Mouse (Mus musculus): ENCODE measurements around the gene 1700016H13Rik.

DNA sequence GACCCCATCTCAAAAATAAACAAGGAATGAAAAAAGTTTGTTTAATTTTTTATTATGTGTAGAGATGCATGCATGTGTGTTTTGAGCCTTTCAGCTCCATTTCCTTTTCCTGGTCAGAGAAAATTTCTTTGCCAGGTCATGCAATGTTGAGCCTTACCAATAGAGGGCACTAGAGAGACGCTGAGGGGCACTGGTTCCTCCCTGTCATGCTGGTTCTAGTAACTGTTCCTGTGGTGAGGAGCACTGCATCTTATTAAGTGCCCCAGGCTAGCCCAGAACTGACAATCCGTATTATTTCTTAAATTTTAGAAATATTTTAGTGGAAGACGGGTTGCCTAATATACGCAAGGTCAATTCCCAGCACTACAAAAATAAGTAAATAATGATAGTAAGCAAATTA lies 24.6 kb upstream of the 1700016H13Rik start:
- TF ChIP-seq CHD2 (IDR thresholded peaks at IDR 0.05; ENCODE audit: low read depth, low read length) (no peak), HCFC1 (IDR thresholded peaks at IDR 0.05; ENCODE audit: borderline replicate concordance, insufficient read depth, low read length) (no peak)
